Mouse (Mus musculus): ENCODE data around the gene Ccdc167.
"Not testable (repeated sequence)": the region's sequence is repeated elsewhere in the genome, so short reads cannot be mapped to it uniquely, and the experiment has no call there.

Ccdc167 gene

GRCm38 (mm10) chr17:29719628-29720575 is 3.1 kb upstream of the Ccdc167 start:
- no peak for DNase-seq (ENCODE audit: extremely low spot score)

- DNase-seq (ENCODE audit: extremely low spot score), result no peak
Observed at GRCm38 (mm10) chr17:29718660-29719059, 1.8 kb upstream of the Ccdc167 start.

DNA sequence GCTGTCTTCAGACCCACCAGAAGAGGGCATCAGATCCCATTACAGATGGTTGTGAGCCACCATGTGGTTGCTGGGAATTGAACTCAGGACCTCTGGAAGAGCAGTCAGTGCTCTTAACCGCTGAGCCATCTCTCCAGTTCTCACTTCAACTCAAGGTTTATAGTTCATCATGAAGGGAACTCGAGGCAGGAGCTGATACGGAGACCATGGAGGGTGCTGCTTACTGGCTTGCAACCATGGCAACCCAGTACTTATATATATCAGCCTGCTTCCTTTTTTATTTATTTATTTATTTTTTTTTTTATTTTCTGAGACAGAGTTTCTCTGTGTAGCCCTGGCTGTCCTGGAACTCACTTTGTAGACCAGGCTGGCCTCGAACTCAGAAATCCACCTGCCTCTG is 3.1 kb downstream of the Ccdc167 start:
- DNase-seq (ENCODE audit: extremely low spot score), result not testable (repeated sequence)

- DNase-seq (ENCODE audit: extremely low spot score), result no peak
Observed at GRCm38 (mm10) chr17:29712565-29712964, 4.3 kb downstream of the Ccdc167 start.

GRCm38 (mm10) chr17:29711745-29712431 is 5.0 kb downstream of the Ccdc167 start:
- no peak for DNase-seq (ENCODE audit: extremely low spot score)

DNA sequence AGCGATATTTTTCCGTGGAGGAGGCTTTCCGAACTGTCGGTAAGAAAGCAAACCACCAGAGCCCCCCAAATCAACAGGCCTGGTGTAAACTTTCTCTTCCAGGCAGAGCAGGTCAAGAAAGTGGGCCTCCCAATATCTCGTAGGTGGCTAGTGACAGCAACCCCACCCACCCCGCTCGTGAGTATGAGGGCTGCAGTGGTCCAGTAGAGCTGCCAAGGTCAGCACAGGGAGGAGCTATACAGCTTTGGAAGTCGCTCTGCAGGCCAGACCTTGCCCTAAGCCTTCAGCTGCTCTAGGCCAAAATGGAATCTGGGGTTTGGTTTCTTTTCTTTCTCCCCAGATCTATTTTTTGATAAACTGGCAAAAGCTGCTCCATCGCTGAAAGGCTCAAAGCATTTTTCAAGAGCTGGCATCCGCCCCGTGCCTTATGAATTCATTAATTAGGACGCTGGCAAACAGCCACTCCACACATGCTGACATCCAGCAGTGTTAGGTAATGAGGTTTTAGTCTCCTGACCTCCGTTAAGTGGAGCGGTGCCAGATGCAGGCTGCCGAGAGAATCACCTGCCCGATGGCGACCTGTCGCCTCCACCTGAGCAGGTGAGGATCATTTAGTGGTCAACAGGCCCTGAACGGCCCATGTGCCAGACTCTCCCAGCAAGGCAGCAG is 5.6 kb downstream of the Ccdc167 start:
- DNase-seq (ENCODE audit: extremely low spot score), result no peak

DNA sequence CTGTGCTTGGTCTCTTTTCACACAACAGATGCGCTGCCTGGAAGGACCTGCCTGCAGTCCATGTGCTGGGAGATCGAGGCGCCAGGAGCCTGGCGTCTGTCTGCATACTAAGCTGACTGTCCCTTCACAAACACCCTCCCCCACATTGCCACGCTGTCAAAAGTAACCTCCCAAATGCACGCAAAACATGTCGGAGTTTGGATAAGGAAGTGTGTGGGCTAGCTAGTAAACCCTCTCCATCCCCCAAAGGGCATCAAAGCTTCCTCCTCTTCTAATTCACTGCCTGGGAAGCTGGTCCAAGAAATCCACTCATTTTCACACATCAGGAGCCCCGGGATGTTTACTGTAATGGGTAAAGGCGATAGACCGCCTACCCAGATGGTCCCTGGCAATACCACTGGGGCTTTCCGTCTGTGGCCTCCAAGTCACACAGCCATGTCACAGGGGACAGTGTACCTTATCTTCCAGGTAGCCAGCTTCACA is 6.2 kb downstream of the Ccdc167 start:
- DNase-seq (ENCODE audit: extremely low spot score), result no peak

DNA sequence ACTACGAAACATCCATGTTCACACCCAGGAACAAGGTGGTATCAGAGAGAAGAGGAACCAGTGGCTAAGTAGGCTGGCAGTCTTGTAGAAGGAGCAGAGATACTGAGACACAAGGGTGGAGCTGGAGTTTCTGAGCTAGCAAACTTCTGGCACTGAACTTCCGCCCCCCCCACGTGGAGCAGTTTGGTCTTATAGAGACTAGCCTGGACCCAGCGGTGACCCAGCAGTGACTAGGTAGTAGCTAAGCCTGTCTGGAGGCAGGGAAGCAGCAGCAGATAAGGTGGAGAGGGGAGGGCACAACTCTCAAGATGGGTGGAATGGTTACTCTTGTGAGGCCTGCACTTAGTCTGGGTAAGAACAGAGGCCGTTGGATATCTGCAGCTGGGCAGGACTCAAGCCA is 8.1 kb downstream of the Ccdc167 start:
- DNase-seq (ENCODE audit: extremely low spot score), result no peak

- DNase-seq (ENCODE audit: extremely low spot score), result no peak
Observed at GRCm38 (mm10) chr17:29706981-29707545, 9.8 kb downstream of the Ccdc167 start.

- DNase-seq (ENCODE audit: extremely low spot score), result no peak
Observed at GRCm38 (mm10) chr17:29705881-29706280, 11.0 kb downstream of the Ccdc167 start.

- peak; percentile 55 for DNase-seq (ENCODE audit: extremely low spot score)
Observed at GRCm38 (mm10) chr17:29704781-29705180, 12.1 kb downstream of the Ccdc167 start.

DNA sequence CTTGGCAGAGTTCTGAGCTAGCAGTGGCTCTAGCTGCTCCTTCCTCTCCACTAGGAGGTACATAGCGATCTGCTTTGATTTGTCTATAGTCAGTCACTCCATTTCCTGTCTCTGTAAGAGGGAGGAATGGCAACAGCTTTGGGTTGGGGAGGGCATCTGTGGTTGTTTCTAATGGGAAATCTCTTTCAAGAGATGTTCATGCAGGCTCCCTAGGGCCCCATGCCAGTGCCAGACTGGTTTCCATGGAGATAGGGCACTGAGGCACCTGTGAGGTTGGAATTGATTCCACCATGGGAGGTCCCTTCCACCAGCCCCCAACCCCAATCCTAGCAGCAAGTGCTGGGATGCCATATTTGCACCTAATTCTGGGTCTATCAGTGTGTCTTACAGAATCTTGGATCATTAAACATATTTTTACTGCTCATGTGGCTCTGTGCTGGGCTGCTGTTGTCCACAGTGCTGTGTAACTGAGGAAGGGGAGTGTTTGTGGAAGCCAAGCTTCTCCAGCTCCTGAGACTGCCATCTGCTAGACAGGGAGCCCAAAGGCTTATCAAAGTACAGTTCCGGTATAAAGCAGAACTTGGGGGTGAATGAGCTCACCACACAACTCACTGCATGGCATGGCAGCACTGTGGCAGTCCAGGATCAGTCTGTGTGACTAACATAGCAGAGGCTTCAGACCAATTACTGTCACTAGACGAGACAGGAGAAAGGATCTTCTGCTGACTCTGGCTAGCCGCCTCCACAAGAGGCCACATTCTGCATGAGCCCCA is 13.7 kb downstream of the Ccdc167 start:
- no peak for DNase-seq (ENCODE audit: extremely low spot score)

DNA sequence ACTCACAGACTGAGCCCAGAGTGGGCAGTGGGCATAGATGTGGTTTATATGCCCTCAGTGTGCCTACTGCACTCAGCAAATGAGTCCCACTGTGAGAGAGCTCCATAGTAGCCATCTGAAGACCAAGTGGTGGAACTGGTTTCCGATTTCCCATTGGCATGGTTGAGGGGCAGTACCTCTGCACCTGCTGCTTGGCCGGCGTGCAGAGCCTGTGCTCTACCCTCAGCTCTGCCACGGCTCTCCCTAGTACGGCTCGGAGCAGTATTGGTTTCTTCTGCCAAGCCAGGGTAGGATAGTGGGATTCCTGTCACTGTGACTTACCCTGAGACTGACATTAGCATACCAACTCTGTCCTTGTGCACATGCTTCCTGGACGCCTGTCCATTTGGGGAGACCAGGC is 16.3 kb downstream of the Ccdc167 start:
- DNase-seq (ENCODE audit: extremely low spot score), result no peak

DNA sequence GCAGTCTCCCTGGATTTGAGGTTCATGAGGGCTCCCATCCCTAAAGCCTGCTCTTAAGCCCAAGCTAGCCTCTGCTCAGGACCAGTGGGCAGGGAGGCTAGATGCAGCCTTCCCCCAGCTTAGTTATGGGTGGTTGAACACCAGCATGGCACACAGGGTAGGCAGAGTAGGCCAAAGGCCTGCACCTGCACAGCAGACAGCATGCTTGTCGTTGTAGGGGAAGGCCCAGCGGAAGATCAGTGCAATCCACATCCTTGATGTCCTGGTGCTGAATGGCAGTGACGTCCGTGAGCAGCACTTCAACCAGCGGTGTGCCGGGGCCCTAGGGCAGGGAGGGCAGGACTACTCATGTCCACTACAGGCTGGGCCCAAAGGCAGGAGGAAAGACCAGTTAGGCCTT is 18.4 kb downstream of the Ccdc167 start:
- no peak for DNase-seq (ENCODE audit: extremely low spot score)

DNA sequence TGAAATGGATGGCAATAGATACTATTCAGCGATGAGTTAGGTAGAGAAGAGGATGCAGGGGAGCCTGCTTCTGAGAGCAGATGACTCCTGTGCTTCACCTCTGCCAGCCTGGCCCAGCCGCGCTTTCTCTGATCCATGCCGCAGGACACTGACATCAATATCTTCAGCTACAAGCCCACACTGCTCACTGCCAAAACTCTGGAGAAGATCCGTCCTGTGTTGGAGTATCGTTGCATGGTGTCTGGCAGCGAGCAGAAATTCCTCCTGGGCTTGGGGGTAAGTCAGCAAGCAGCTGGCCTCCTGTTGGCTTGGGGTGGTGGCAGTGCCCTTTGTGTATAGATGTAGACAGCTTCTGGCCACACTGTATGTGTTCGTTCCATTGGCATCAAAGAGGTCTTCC is 19.9 kb downstream of the Ccdc167 start:
- DNase-seq (ENCODE audit: extremely low spot score), result no peak

DNA sequence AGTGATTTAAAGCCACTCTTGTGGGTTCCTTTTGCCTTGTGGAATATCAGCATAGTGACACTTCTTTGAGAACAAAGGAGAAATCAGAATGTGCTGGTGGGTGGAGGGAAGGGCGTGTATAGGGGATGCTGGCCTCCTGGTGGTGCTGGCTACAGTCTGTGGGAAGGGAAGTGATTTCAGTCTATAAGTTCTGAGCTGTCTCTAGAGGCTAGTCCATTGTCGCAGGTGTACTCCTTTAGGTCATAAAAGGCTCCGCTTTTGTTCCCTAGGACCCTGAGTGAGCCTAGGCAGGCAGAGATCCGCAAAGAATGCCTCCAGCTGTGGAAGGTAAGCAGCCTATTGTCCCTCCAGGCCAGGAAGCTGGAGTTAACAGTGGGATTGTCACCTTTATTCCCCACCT is 22.3 kb downstream of the Ccdc167 start:
- no peak for DNase-seq (ENCODE audit: extremely low spot score)

- DNase-seq (ENCODE audit: extremely low spot score), result no peak
Observed at GRCm38 (mm10) chr17:29693571-29693970, 23.3 kb downstream of the Ccdc167 start.

- DNase-seq (ENCODE audit: extremely low spot score), result no peak
Observed at GRCm38 (mm10) chr17:29692827-29693226, 24.0 kb downstream of the Ccdc167 start.

GRCm38 (mm10) chr17:29690257-29690656 is 26.6 kb downstream of the Ccdc167 start:
- no peak for DNase-seq (ENCODE audit: extremely low spot score)

DNA sequence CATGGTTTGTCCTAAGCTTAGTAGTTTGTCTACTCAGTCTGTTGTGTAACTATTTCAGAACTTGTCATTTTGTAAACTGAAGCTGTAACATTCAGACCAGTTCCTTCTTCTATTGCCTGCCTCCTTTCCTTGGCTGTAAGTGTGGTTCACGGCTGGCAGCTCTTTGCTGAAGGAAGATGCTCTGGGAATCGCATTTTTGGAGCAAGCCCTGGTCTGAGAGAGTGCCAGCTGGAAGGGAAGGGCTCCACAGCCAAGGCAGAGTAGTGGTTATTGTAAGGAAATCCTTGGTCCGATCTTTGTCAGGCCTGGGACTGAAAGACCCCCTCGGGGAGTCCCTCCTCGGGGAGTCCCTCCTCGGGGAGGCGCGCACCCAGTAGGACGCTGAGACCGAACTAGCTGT is 28.2 kb downstream of the Ccdc167 start:
- no peak for DNase-seq (ENCODE audit: extremely low spot score)

DNA sequence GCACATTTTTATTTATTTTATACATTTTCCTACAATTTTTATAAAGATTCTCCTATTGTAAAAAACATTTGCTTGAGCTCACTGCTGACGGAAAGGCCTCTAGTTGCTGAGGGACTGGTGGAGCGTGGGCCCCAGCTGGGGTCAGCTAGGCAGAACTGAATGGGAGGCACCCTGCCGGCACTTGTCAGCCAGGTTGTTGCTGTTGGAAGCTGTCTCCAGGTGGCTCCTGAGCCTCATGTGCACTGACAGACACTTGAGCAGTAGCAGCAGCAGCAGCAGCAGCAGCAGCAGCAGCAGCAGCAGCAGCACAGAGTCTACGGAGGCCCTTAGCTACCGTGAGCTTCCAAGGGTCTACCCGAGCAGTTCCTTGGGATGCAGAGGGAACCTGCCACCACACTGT is 29.5 kb downstream of the Ccdc167 start:
- DNase-seq (ENCODE audit: extremely low spot score), result no peak
